Mouse (Mus musculus) 3T3-L1 (cell line): ENCODE measurements at regions not wholly inside any gene's neighbourhood (a gene's known extent, or its start where the extent isn't known, plus 50 kb on each side); places are given as distances from the start of the nearest gene placed in this dataset.
"Not testable (repeated sequence)": the region's sequence is repeated elsewhere in the genome, so short reads cannot be mapped to it uniquely, and the experiment has no call there.

Source experiments
- DNase-seq: peaks from one replicate; pipeline ENCODE4 v3.0.0-alpha.2; 2015; ENCODE audit warnings: low read depth, low spot score

- DNase-seq: no peak
These were observed 116.8 kb upstream of the Shb start for GRCm38 (mm10) chr4:45648884-45649577.

- no peak for DNase-seq
These were observed 115.2 kb upstream of the Shb start for GRCm38 (mm10) chr4:45647514-45647913.

- no peak for DNase-seq
These were observed 110.3 kb upstream of the Shb start for GRCm38 (mm10) chr4:45642604-45643003.

GRCm38 (mm10) chr4:45641272-45641671 is 109.0 kb upstream of the Shb start:
- no peak for DNase-seq

GRCm38 (mm10) chr4:45640713-45641112 is 108.4 kb upstream of the Shb start:
- DNase-seq: no peak

- DNase-seq: no peak
These were observed 107.2 kb upstream of the Shb start for GRCm38 (mm10) chr4:45639397-45640034.

- DNase-seq: no peak
These were observed 106.1 kb upstream of the Shb start for GRCm38 (mm10) chr4:45638411-45638810.

- DNase-seq: no peak
These were observed 99.2 kb upstream of the Shb start for GRCm38 (mm10) chr4:45631276-45632045.

- DNase-seq: no peak
These were observed 93.4 kb upstream of the Shb start for GRCm38 (mm10) chr4:45625633-45626032.

- DNase-seq: peak; percentile 3
These were observed 89.7 kb upstream of the Shb start for GRCm38 (mm10) chr4:45622017-45622416.

GRCm38 (mm10) chr4:45617126-45617525 is 84.9 kb upstream of the Shb start:
- DNase-seq: no peak

GRCm38 (mm10) chr4:45613498-45613897 is 81.2 kb upstream of the Shb start:
- not testable (repeated sequence) for DNase-seq

- peak; percentile 54 for DNase-seq
These were observed 79.9 kb upstream of the Shb start for GRCm38 (mm10) chr4:45612132-45612531.

- no peak for DNase-seq
These were observed 78.7 kb upstream of the Shb start for GRCm38 (mm10) chr4:45610937-45611336.

- no peak for DNase-seq
These were observed 74.3 kb upstream of the Shb start for GRCm38 (mm10) chr4:45606578-45606977.

GRCm38 (mm10) chr4:45605681-45606080 is 73.4 kb upstream of the Shb start:
- no peak for DNase-seq

GRCm38 (mm10) chr4:45604271-45604800 is 72.1 kb upstream of the Shb start:
- DNase-seq: no peak

- no peak for DNase-seq
These were observed 68.2 kb upstream of the Shb start for GRCm38 (mm10) chr4:45600520-45600919.

GRCm38 (mm10) chr4:45593435-45593991 is 61.2 kb upstream of the Shb start:
- DNase-seq: no peak

GRCm38 (mm10) chr4:45592766-45593165 is 60.5 kb upstream of the Shb start:
- DNase-seq: no peak

- DNase-seq: no peak
These were observed 59.4 kb upstream of the Shb start for GRCm38 (mm10) chr4:45591405-45592315.
